Mouse (Mus musculus) embryonic facial prominence, embryonic 10.5 days (tissue): ENCODE data around the gene Zmiz1. TPM values are rescaled to one million over a fixed set of nuclear protein-coding genes. Genes with fewer than 3 reads are reported as not detected.

ENCODE experiments used
- DNase-seq: peaks from one replicate; pipeline ENCODE4 v3.0.0-alpha.2; 2017; ENCODE audit warnings: low spot score
- H3K27ac ChIP-seq: fragments of 300-500 bp; sonication (generic); replicated peaks from 2 replicates; pipeline ENCODE4 v1.5.1; 2016; ENCODE audit warnings: mild to moderate bottlenecking
- H3K27me3 ChIP-seq: fragments of 300-500 bp; sonication (generic); replicated peaks from 2 replicates; pipeline ENCODE4 v1.6.1; 2016; ENCODE audit warnings: low read depth, mild to moderate bottlenecking; ENCODE audit not compliant: poor library complexity, severe bottlenecking
- H3K36me3 ChIP-seq: fragments of 300-500 bp; sonication (generic); replicated peaks from 2 replicates; pipeline ENCODE4 v1.6.1; 2016; ENCODE audit warnings: mild to moderate bottlenecking, moderate library complexity
- H3K4me1 ChIP-seq: fragments of 300-500 bp; sonication (generic); 2 replicates; pipeline ENCODE4 v1.6.1; 2016
- H3K4me3 ChIP-seq: fragments of 300-500 bp; sonication (generic); 2 replicates; pipeline ENCODE4 v1.5.1; 2016; ENCODE audit warnings: mild to moderate bottlenecking, moderate library complexity
- H3K9me3 ChIP-seq: fragments of 300-500 bp; sonication (generic); 2 replicates; pipeline ENCODE4 v1.6.1; 2016; ENCODE audit warnings: mild to moderate bottlenecking
- WGBS: fragments of 180-500 bp; shearing (Covaris S2); methylation state at CpG from one replicate; pipeline ENCODE4 v1.1.7; 2016; 5-methylcytosine and 5-hydroxymethylcytosine counted together
- polyA plus RNA-seq: library from polyadenylated mRNA; unstranded; fragments of >200 nt; fragmentation: Nextera tagmentation; extraction: Ambion mirVana; gene quantifications from 2 replicates; pipeline ENCODE4 v1.2.1, GENCODE M21; 2016

The Zmiz1 gene
- polyA plus RNA-seq, 1 experiment from 2014 or later, result 42.8 TPM

- H3K27me3 ChIP-seq, result no peaks in the 10 kb centered on the region
- DNase-seq, result no peak
- peaks cover 38% of the 10 kb centered on the region for H3K4me1 ChIP-seq
- H3K9me3 ChIP-seq, result no peaks in the 10 kb centered on the region
- 96% methylated on average over 2 of the region's 2 CpGs for WGBS
- peaks cover 64% of the 10 kb centered on the region for H3K36me3 ChIP-seq
- no peak overlapping the region for H3K27ac ChIP-seq
- no peak overlapping the region for H3K4me3 ChIP-seq
Measured at GRCm38 (mm10) chr14:25567837-25568236, 108.9 kb downstream of the Zmiz1 start.

GRCm38 (mm10) chr14:25574047-25574870 is 115.3 kb downstream of the Zmiz1 start:
- Histone ChIP-seq H3K27ac (0 out of 2 replicates have a peak overlapping the region, but pooled peaks have one; percentile 19), H3K4me3 (no peak overlapping the region), H3K27me3 (no peaks in the 10 kb centered on the region), H3K4me1 (peaks cover 37% of the 10 kb centered on the region), H3K9me3 (no peaks in the 10 kb centered on the region), H3K36me3 (peaks cover 85% of the 10 kb centered on the region)
- 54% methylated on average over 16 of the region's 16 CpGs for WGBS
- no peak for DNase-seq

GRCm38 (mm10) chr14:25576642-25577041 is 117.7 kb downstream of the Zmiz1 start:
- Histone ChIP-seq H3K27me3 (no peaks in the 10 kb centered on the region), H3K27ac (no peak overlapping the region), H3K4me1 (peaks cover 50% of the 10 kb centered on the region), H3K9me3 (no peaks in the 10 kb centered on the region), H3K4me3 (no peak overlapping the region), H3K36me3 (peaks cover 100% of the 10 kb centered on the region)
- DNase-seq, result no peak
- 90% methylated on average over 3 of the region's 3 CpGs for WGBS

GRCm38 (mm10) chr14:25577431-25577830 is 118.4 kb downstream of the Zmiz1 start:
- DNase-seq, result no peak
- Histone ChIP-seq H3K27me3 (no peaks in the 10 kb centered on the region), H3K27ac (peak overlapping the region; percentile 7), H3K9me3 (no peaks in the 10 kb centered on the region), H3K4me1 (peaks cover 50% of the 10 kb centered on the region), H3K4me3 (no peak overlapping the region), H3K36me3 (peaks cover 100% of the 10 kb centered on the region)
- 54% methylated on average over 3 of the region's 3 CpGs for WGBS

GRCm38 (mm10) chr14:25579597-25579996 is 120.6 kb downstream of the Zmiz1 start:
- peaks cover 100% of the 10 kb centered on the region for H3K36me3 ChIP-seq
- WGBS, result 80% methylated on average over 7 of the region's 7 CpGs
- no peaks in the 10 kb centered on the region for H3K27me3 ChIP-seq
- H3K4me3 ChIP-seq, result no peak overlapping the region
- peaks cover 49% of the 10 kb centered on the region for H3K4me1 ChIP-seq
- H3K9me3 ChIP-seq, result no peaks in the 10 kb centered on the region
- DNase-seq, result no peak
- H3K27ac ChIP-seq, result peak overlapping the region; percentile 40; the same call in 1 of the 2 replicates

GRCm38 (mm10) chr14:25580397-25580796 is 121.4 kb downstream of the Zmiz1 start:
- H3K4me1 ChIP-seq, result peaks cover 55% of the 10 kb centered on the region
- no peaks in the 10 kb centered on the region for H3K9me3 ChIP-seq
- WGBS, result 47% methylated on average over 1 of the region's 1 CpGs
- peaks cover 95% of the 10 kb centered on the region for H3K36me3 ChIP-seq
- no peak overlapping the region for H3K4me3 ChIP-seq
- H3K27me3 ChIP-seq, result no peaks in the 10 kb centered on the region
- no peak for DNase-seq
- peak overlapping the region; percentile 40; the same call in 1 of the 2 replicates for H3K27ac ChIP-seq

GRCm38 (mm10) chr14:25582603-25583002 is 123.6 kb downstream of the Zmiz1 start:
- Histone ChIP-seq H3K27me3 (no peaks in the 10 kb centered on the region), H3K36me3 (peaks cover 73% of the 10 kb centered on the region), H3K9me3 (no peaks in the 10 kb centered on the region), H3K27ac (no peak overlapping the region), H3K4me1 (peaks cover 63% of the 10 kb centered on the region), H3K4me3 (no peak overlapping the region)
- no peak for DNase-seq
- WGBS, result 95% methylated on average over 6 of the region's 6 CpGs

GRCm38 (mm10) chr14:25583899-25584298 is 124.9 kb downstream of the Zmiz1 start:
- H3K27me3 ChIP-seq, result no peaks in the 10 kb centered on the region
- peak overlapping the region; percentile 97 for H3K27ac ChIP-seq
- WGBS, result 75% methylated on average over 10 of the region's 10 CpGs
- H3K4me1 ChIP-seq, result peaks cover 68% of the 10 kb centered on the region
- no peak for DNase-seq
- no peaks in the 10 kb centered on the region for H3K9me3 ChIP-seq
- no peak overlapping the region for H3K4me3 ChIP-seq
- peaks cover 60% of the 10 kb centered on the region for H3K36me3 ChIP-seq

- Histone ChIP-seq H3K4me3 (peak overlapping the region; percentile 26), H3K36me3 (peaks cover 58% of the 10 kb centered on the region)
- 29% methylated on average over 21 of the region's 21 CpGs for WGBS
Measured at GRCm38 (mm10) chr14:25585545-25586301, 126.7 kb downstream of the Zmiz1 start.

GRCm38 (mm10) chr14:25586846-25587486 is 128.0 kb downstream of the Zmiz1 start:
- H3K9me3 ChIP-seq, result no peaks in the 10 kb centered on the region
- H3K4me1 ChIP-seq, result peaks cover 78% of the 10 kb centered on the region
- H3K4me3 ChIP-seq, result peak overlapping the region; percentile 29
- H3K36me3 ChIP-seq, result peaks cover 55% of the 10 kb centered on the region
- 32% methylated on average over 10 of the region's 10 CpGs for WGBS
- H3K27ac ChIP-seq, result peak overlapping the region; percentile 97
- DNase-seq, result no peak
- no peaks in the 10 kb centered on the region for H3K27me3 ChIP-seq

More at GRCm38 (mm10) chr14:25585545-25586301, 126.7 kb downstream of the Zmiz1 start:
- DNase-seq, result peak; percentile 89
- H3K27ac ChIP-seq, result peak overlapping the region; percentile 97
- peaks cover 70% of the 10 kb centered on the region for H3K4me1 ChIP-seq
- H3K9me3 ChIP-seq, result no peaks in the 10 kb centered on the region
- no peaks in the 10 kb centered on the region for H3K27me3 ChIP-seq

GRCm38 (mm10) chr14:25587487-25588001 is 128.6 kb downstream of the Zmiz1 start:
- 6% methylated on average over 6 of the region's 6 CpGs for WGBS
- Histone ChIP-seq H3K4me3 (peak overlapping the region; percentile 29), H3K36me3 (peaks cover 54% of the 10 kb centered on the region), H3K27ac (peak overlapping the region; percentile 97), H3K27me3 (no peaks in the 10 kb centered on the region), H3K4me1 (peaks cover 83% of the 10 kb centered on the region), H3K9me3 (no peaks in the 10 kb centered on the region)
- DNase-seq, result peak; percentile 62

- no peaks in the 10 kb centered on the region for H3K27me3 ChIP-seq
- no peaks in the 10 kb centered on the region for H3K9me3 ChIP-seq
- peaks cover 54% of the 10 kb centered on the region for H3K36me3 ChIP-seq
- no peak overlapping the region for H3K4me3 ChIP-seq
- DNase-seq, result no peak
- peaks cover 90% of the 10 kb centered on the region for H3K4me1 ChIP-seq
- 37% methylated on average over 2 of the region's 2 CpGs for WGBS
- peak overlapping the region; percentile 97 for H3K27ac ChIP-seq
Measured at GRCm38 (mm10) chr14:25588156-25588555, 129.2 kb downstream of the Zmiz1 start.
